Mouse (Mus musculus): ENCODE measurements around the gene Zfp663. TPM values are rescaled to one million over a fixed set of nuclear protein-coding genes. Genes with fewer than 3 reads are reported as not detected.

Gene Zfp663
- total RNA-seq (2021), result under 1 TPM in 1 of 2 experiments, not detected in 1; 0.29 TPM
- long read RNA-seq, experiment 1, result 0 reads
- long read RNA-seq, experiment 2, result 0 reads

- no peak for DNase-seq (ENCODE audit: low spot score in 2 of 2)
Observed at GRCm38 (mm10) chr2:165368496-165368895, at the start of gene Zfp663. Gene Zfp663 (minus strand): TSS chr2:165368729.

GRCm38 (mm10) chr2:165417291-165417690, 48.8 kb upstream of the Zfp663 start:
- DNase-seq (ENCODE audit: low spot score in 2 of 2), result peak in 1 of 2 experiments; percentile 36

- no peak for DNase-seq (ENCODE audit: low spot score in 2 of 2)
Observed at GRCm38 (mm10) chr2:165415795-165416194, 47.3 kb upstream of the Zfp663 start.

- DNase-seq (ENCODE audit: low spot score in 2 of 2), result no peak
Observed at GRCm38 (mm10) chr2:165415141-165415721, 46.7 kb upstream of the Zfp663 start.

- no peak for DNase-seq (ENCODE audit: low spot score in 2 of 2)
Observed at GRCm38 (mm10) chr2:165414321-165414720, 45.8 kb upstream of the Zfp663 start.

- DNase-seq (ENCODE audit: low spot score in 2 of 2), result no peak
Observed at GRCm38 (mm10) chr2:165413884-165414283, 45.4 kb upstream of the Zfp663 start.

GRCm38 (mm10) chr2:165407700-165408301, 39.3 kb upstream of the Zfp663 start:
- peak; percentile 53 to 58 for DNase-seq (ENCODE audit: low spot score in 2 of 2)

- no peak for DNase-seq (ENCODE audit: low spot score in 2 of 2)
Observed at GRCm38 (mm10) chr2:165405351-165405750, 36.8 kb upstream of the Zfp663 start.

- DNase-seq (ENCODE audit: low spot score in 2 of 2), result no peak
Observed at GRCm38 (mm10) chr2:165404951-165405350, 36.4 kb upstream of the Zfp663 start.

- DNase-seq (ENCODE audit: low spot score in 2 of 2), result no peak
Observed at GRCm38 (mm10) chr2:165398164-165398785, 29.7 kb upstream of the Zfp663 start.

GRCm38 (mm10) chr2:165397502-165398163, 29.1 kb upstream of the Zfp663 start:
- DNase-seq (ENCODE audit: low spot score in 2 of 2), result peak in 1 of 2 experiments; percentile 63

GRCm38 (mm10) chr2:165396831-165397501, 28.4 kb upstream of the Zfp663 start:
- DNase-seq (ENCODE audit: low spot score in 2 of 2), result no peak

GRCm38 (mm10) chr2:165392156-165392555, 23.6 kb upstream of the Zfp663 start:
- no peak for DNase-seq (ENCODE audit: low spot score in 2 of 2)

GRCm38 (mm10) chr2:165391561-165391960, 23.0 kb upstream of the Zfp663 start:
- peak in 1 of 2 experiments; percentile 60 for DNase-seq (ENCODE audit: low spot score in 2 of 2)

GRCm38 (mm10) chr2:165389299-165389952, 20.9 kb upstream of the Zfp663 start:
- no peak for DNase-seq (ENCODE audit: low spot score in 2 of 2)

GRCm38 (mm10) chr2:165387844-165388495, 19.4 kb upstream of the Zfp663 start, which contains the start of gene Zfp334:
Gene Zfp334 (minus strand): TSS chr2:165388259.
- peak; percentile 87 to 95 for DNase-seq (ENCODE audit: low spot score in 2 of 2)

- DNase-seq (ENCODE audit: low spot score in 2 of 2), result no peak
Observed at GRCm38 (mm10) chr2:165387370-165387769, 18.8 kb upstream of the Zfp663 start.

GRCm38 (mm10) chr2:165380050-165380449, 11.5 kb upstream of the Zfp663 start:
- no peak for DNase-seq (ENCODE audit: low spot score in 2 of 2)

- no peak for DNase-seq (ENCODE audit: low spot score in 2 of 2)
Observed at GRCm38 (mm10) chr2:165376001-165376400, 7.5 kb upstream of the Zfp663 start.

GRCm38 (mm10) chr2:165375478-165375877, 6.9 kb upstream of the Zfp663 start:
- no peak for DNase-seq (ENCODE audit: low spot score in 2 of 2)

Data from gastrocnemius, postnatal 4 days (tissue).